26 mouse cellular contexts compared by ENCODE assay signal in genomic region chr2:71636134-71636533, GRCm38 (mm10).
DNase-seq lines count a peak whose midpoint lies in the region; ATAC-seq lines count a peak whose summit lies in the region.
"Had no signal": no experiment of that assay in that cellular context is flagged by ENCODE, and none has a peak within 500 bp of the region (broad histone marks: within the 10 kb centered on the region; RNA-seq: fewer than 3 reads in every experiment).

No protein-coding gene starts in this region.

- H3K4me1 ChIP-seq in midbrain, embryonic 10.5 days, result peaks cover 20% of the 10 kb centered on the region
- H3K4me1 ChIP-seq in midbrain, embryonic 15.5 days, result peaks cover 9% of the 10 kb centered on the region
- H3K4me1 ChIP-seq in forebrain, embryonic 11.5 days (replicated peaks; ENCODE audit: control insufficient read depth, insufficient read depth, low read length), result no peaks in the 10 kb centered on the region; the same call in 1 of the 2 replicates
- H3K4me1 ChIP-seq in forebrain, embryonic 16.5 days (replicated peaks; ENCODE audit: control insufficient read depth, insufficient read depth, low read length), result peaks cover 9% of the 10 kb centered on the region
- H3K4me1 ChIP-seq: heart, embryonic 13.5 days; limb, embryonic 10.5 days; limb, embryonic 15.5 days; liver, embryonic 13.5 days had no signal

- H3K27me3 ChIP-seq in midbrain, embryonic 10.5 days (ENCODE audit: low read depth, poor library complexity, severe bottlenecking), result peaks cover 35% of the 10 kb centered on the region
- H3K27me3 ChIP-seq in midbrain, embryonic 15.5 days (replicated peaks), result no peaks in the 10 kb centered on the region
- H3K27me3 ChIP-seq in forebrain, embryonic 11.5 days (ENCODE audit: control insufficient read depth, insufficient read depth, low read length), result no peaks in the 10 kb centered on the region
- no peaks in the 10 kb centered on the region for H3K27me3 ChIP-seq in forebrain, embryonic 16.5 days (replicated peaks; ENCODE audit: control insufficient read depth, insufficient read depth, low read length)
- H3K27me3 ChIP-seq: CH12.LX; heart, embryonic 13.5 days; limb, embryonic 15.5 days; liver, embryonic 13.5 days; megakaryocyte, embryonic 14.5 days had no signal

- peaks cover 8% of the 10 kb centered on the region; the same call in 1 of the 2 replicates for H3K36me3 ChIP-seq in midbrain, embryonic 10.5 days
- H3K36me3 ChIP-seq in midbrain, embryonic 15.5 days (replicated peaks), result no peaks in the 10 kb centered on the region
- H3K36me3 ChIP-seq in forebrain, embryonic 11.5 days (ENCODE audit: control insufficient read depth, insufficient read depth, low read length), result no peaks in the 10 kb centered on the region; the same call in 1 of the 2 replicates
- H3K36me3 ChIP-seq in forebrain, embryonic 16.5 days (ENCODE audit: control insufficient read depth, insufficient read depth), result no peaks in the 10 kb centered on the region
- H3K36me3 ChIP-seq: heart, embryonic 13.5 days; hindbrain, embryonic 12.5 days; limb, embryonic 10.5 days; limb, embryonic 15.5 days; liver, embryonic 13.5 days had no signal

- ATAC-seq in frontal cortex, adult (ENCODE audit: low TSS enrichment), result 0 out of 2 replicates have a peak, but pooled peaks have one; percentile 15
- ATAC-seq in midbrain, embryonic 15.5 days (replicated peaks), result no peak
- no peak for ATAC-seq in forebrain, embryonic 11.5 days (replicated peaks; ENCODE audit: low FRiP score)
- ATAC-seq in forebrain, embryonic 16.5 days, result peak; percentile 55
- ATAC-seq in granulocyte monocyte progenitor cell, adult 5-6 weeks (replicated peaks; ENCODE audit: poor library complexity, severe bottlenecking), result no peak
- ATAC-seq: activated CD4-positive, CD25-positive, alpha-beta regulatory T cell, adult 4 months; lung, postnatal 0 days had no signal

- WGBS in midbrain, embryonic 10.5 days, result 92% methylated on average over 4 of the region's 4 CpGs
- WGBS in midbrain, embryonic 15.5 days, result 71% methylated on average over 4 of the region's 4 CpGs
- WGBS in forebrain, embryonic 11.5 days, result 88% methylated on average over 4 of the region's 4 CpGs
- WGBS in forebrain, embryonic 16.5 days, result 63% methylated on average over 4 of the region's 4 CpGs

- H3K9me3 ChIP-seq in midbrain, embryonic 10.5 days (replicated peaks), result peaks cover 11% of the 10 kb centered on the region
- 0 out of 2 replicates have a peak, but pooled peaks cover 3% of the 10 kb centered on the region for H3K9me3 ChIP-seq in midbrain, embryonic 15.5 days
- peaks cover 2% of the 10 kb centered on the region; the same call in 1 of the 2 replicates for H3K9me3 ChIP-seq in forebrain, embryonic 11.5 days (ENCODE audit: control insufficient read depth, low read length)
- H3K9me3 ChIP-seq in forebrain, embryonic 16.5 days (ENCODE audit: control insufficient read depth, low read length), result no peaks in the 10 kb centered on the region; the same call in 1 of the 2 replicates
- H3K9me3 ChIP-seq: hindbrain, embryonic 12.5 days; limb, embryonic 10.5 days; limb, embryonic 15.5 days; liver, embryonic 13.5 days had no signal

- no peak for DNase-seq in frontal cortex, postnatal 36 days (ENCODE audit: low spot score in 2 of 2)
- no peak for DNase-seq in midbrain, embryonic 10.5 days (ENCODE audit: low spot score)
- no peak for DNase-seq in forebrain, embryonic 11.5 days (ENCODE audit: low spot score)
- DNase-seq in testis, postnatal 10 days (ENCODE audit: low spot score), result no peak
- DNase-seq: adrenal gland, adult 2 months; adrenal gland, postnatal 36 days; cerebellum, adult 2 months; cerebellum, postnatal 14 days; heart, postnatal 10 days; kidney, adult 18-20 months; kidney, postnatal 36 days; liver, embryonic 13.5 days; lung, adult 18-20 months; lung, postnatal 4 days had no signal

- H3K4me2 ChIP-seq in midbrain, embryonic 15.5 days, result no peak overlapping the region
- H3K4me2 ChIP-seq in forebrain, embryonic 11.5 days (ENCODE audit: low read depth, low read length, severe bottlenecking), result no peak overlapping the region
- no peak overlapping the region for H3K4me2 ChIP-seq in forebrain, embryonic 16.5 days (ENCODE audit: low read length)
- H3K4me2 ChIP-seq: heart, embryonic 13.5 days; hindbrain, embryonic 12.5 days; limb, embryonic 15.5 days; liver, embryonic 13.5 days had no signal

- no peak overlapping the region for H3K4me3 ChIP-seq in midbrain, embryonic 10.5 days
- no peak overlapping the region for H3K4me3 ChIP-seq in midbrain, embryonic 15.5 days
- no peak overlapping the region for H3K4me3 ChIP-seq in forebrain, embryonic 11.5 days (ENCODE audit: low read depth, low read length)
- H3K4me3 ChIP-seq in forebrain, embryonic 16.5 days (replicated peaks; ENCODE audit: low read length), result no peak overlapping the region
- H3K4me3 ChIP-seq: heart, embryonic 13.5 days; hindbrain, embryonic 12.5 days; limb, embryonic 10.5 days; limb, embryonic 15.5 days; liver, embryonic 13.5 days; megakaryocyte, embryonic 14.5 days had no signal

- H3K9ac ChIP-seq in midbrain, embryonic 15.5 days, result no peak overlapping the region
- H3K9ac ChIP-seq in forebrain, embryonic 11.5 days (ENCODE audit: low read length), result peak overlapping the region; percentile 27; the same call in 1 of the 2 replicates
- no peak overlapping the region for H3K9ac ChIP-seq in forebrain, embryonic 16.5 days (replicated peaks; ENCODE audit: low read depth, low read length)
- H3K9ac ChIP-seq: heart, embryonic 13.5 days; hindbrain, embryonic 12.5 days; limb, embryonic 15.5 days; liver, embryonic 13.5 days had no signal

- H3K27ac ChIP-seq in midbrain, embryonic 10.5 days (replicated peaks), result peak overlapping the region; percentile 82
- H3K27ac ChIP-seq in midbrain, embryonic 15.5 days, result no peak overlapping the region
- H3K27ac ChIP-seq in forebrain, embryonic 11.5 days (ENCODE audit: low read depth, low read length), result peak overlapping the region; percentile 8; the same call in 1 of the 2 replicates
- H3K27ac ChIP-seq in forebrain, embryonic 16.5 days (ENCODE audit: low read length), result no peak overlapping the region
- H3K27ac ChIP-seq: heart, embryonic 13.5 days; hindbrain, embryonic 12.5 days; limb, embryonic 10.5 days; limb, embryonic 15.5 days; liver, embryonic 13.5 days had no signal

Comparison
In these comparisons a context has a peak if more than half of its experiments do, and no peak if none do; other contexts are left out.
1. ATAC-seq: peak in frontal cortex, adult (single experiment) and forebrain, embryonic 16.5 days (single experiment); none in midbrain, embryonic 15.5 days (single experiment), forebrain, embryonic 11.5 days (single experiment) and granulocyte monocyte progenitor cell, adult 5-6 weeks (single experiment).
2. H3K27ac ChIP-seq: peak in midbrain, embryonic 10.5 days (single experiment) and forebrain, embryonic 11.5 days (single experiment); none in midbrain, embryonic 15.5 days (single experiment) and forebrain, embryonic 16.5 days (single experiment).